Mouse (Mus musculus): ENCODE data around the gene Il2rb. TPM values are rescaled to one million over a fixed set of nuclear protein-coding genes. Genes with fewer than 3 reads are reported as not detected.
A peak's percentile ranks its signal among the peaks of the same experiment; 100 is the strongest.

The Il2rb gene
- polyA plus RNA-seq, 1 experiment from 2014 or later = 0.20 TPM

GRCm38 (mm10) chr15:78533346-78533835 is 38.3 kb upstream of the Il2rb start:
- Histone ChIP-seq H3K4me3 (ENCODE audit: low read depth, low read length) (no peak overlapping the region), H3K4me1 (ENCODE audit: control insufficient read depth, insufficient read depth, low read length) (peaks cover 23% of the 10 kb centered on the region), H3K9me3 (replicated peaks; ENCODE audit: control insufficient read depth, low read length, poor library complexity, severe bottlenecking) (no peaks in the 10 kb centered on the region), H3K9ac (ENCODE audit: low read depth, low read length) (no peak overlapping the region), H3K4me2 (ENCODE audit: low read length) (no peak overlapping the region), H3K27ac (ENCODE audit: low read length) (no peak overlapping the region), H3K27me3 (ENCODE audit: control insufficient read depth, insufficient read depth, low read depth, low read length) (no peaks in the 10 kb centered on the region), H3K36me3 (ENCODE audit: control insufficient read depth, insufficient read depth, low read length) (no peaks in the 10 kb centered on the region)
- WGBS = 80% methylated on average over 10 of the region's 10 CpGs
- no peak for ATAC-seq

DNA sequence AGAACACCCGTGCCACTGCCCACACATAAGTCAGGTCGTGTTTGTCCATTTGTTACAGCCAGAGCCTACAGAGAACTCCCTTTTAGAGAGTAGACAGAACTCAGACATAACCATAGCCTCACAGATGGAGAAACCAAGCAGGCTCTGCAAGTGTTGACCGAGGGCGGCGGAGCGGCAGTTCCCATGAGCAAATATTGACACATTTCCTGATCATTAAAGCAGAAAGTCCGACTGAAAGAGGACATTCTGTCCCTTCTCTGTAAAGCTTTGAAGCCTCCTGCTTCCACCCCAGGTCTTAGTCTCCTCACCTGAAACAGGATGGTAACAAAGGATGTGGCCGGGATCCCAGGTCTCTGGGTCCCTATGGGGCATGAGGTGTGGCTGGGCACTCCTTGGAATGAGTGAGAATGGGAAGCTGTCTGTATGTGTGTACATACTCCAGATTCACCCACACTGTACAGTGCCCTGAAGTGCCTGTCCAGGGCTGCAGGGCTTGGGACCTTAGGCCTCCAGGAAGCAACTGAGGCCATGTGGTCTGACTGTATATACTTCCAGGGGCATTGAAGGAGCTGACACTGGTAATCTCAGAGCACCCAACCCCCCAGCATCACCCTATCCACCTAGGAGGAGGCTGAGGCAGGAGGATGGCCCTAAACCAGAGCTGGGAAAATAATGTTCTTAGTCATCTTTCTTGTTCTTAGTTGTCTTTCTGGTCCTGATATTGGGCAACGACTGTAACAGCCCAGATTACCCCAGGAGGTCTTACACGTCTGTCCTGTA is 37.7 kb upstream of the Il2rb start:
- Histone ChIP-seq H3K9ac (ENCODE audit: low read depth, low read length) (peak overlapping the region; percentile 39), H3K9me3 (replicated peaks; ENCODE audit: control insufficient read depth, low read length, poor library complexity, severe bottlenecking) (no peaks in the 10 kb centered on the region), H3K4me2 (ENCODE audit: low read length) (no peak overlapping the region), H3K36me3 (ENCODE audit: control insufficient read depth, insufficient read depth, low read length) (no peaks in the 10 kb centered on the region), H3K27me3 (ENCODE audit: control insufficient read depth, insufficient read depth, low read depth, low read length) (no peaks in the 10 kb centered on the region), H3K4me1 (ENCODE audit: control insufficient read depth, insufficient read depth, low read length) (peaks cover 23% of the 10 kb centered on the region), H3K27ac (ENCODE audit: low read length) (no peak overlapping the region), H3K4me3 (ENCODE audit: low read depth, low read length) (no peak overlapping the region)
- WGBS = 71% methylated on average over 10 of the region's 10 CpGs
- peak; percentile 9; the same call in 1 of the 2 replicates for ATAC-seq

GRCm38 (mm10) chr15:78531901-78532469 is 36.9 kb upstream of the Il2rb start:
- H3K9ac ChIP-seq (ENCODE audit: low read depth, low read length) = peak overlapping the region; percentile 71
- H3K4me2 ChIP-seq (ENCODE audit: low read length) = peak overlapping the region; percentile 65
- peak overlapping the region; percentile 33 for H3K4me3 ChIP-seq (ENCODE audit: low read depth, low read length)
- H3K9me3 ChIP-seq (replicated peaks; ENCODE audit: control insufficient read depth, low read length, poor library complexity, severe bottlenecking) = no peaks in the 10 kb centered on the region
- H3K4me1 ChIP-seq (ENCODE audit: control insufficient read depth, insufficient read depth, low read length) = peaks cover 23% of the 10 kb centered on the region
- peak overlapping the region; percentile 76 for H3K27ac ChIP-seq (ENCODE audit: low read length)
- no peaks in the 10 kb centered on the region for H3K27me3 ChIP-seq (ENCODE audit: control insufficient read depth, insufficient read depth, low read depth, low read length)
- WGBS = under 1% methylated on average over 25 of the region's 25 CpGs
- peak; percentile 88 for ATAC-seq
- no peaks in the 10 kb centered on the region for H3K36me3 ChIP-seq (ENCODE audit: control insufficient read depth, insufficient read depth, low read length)

- no peaks in the 10 kb centered on the region for H3K27me3 ChIP-seq (ENCODE audit: control insufficient read depth, insufficient read depth, low read depth, low read length)
- ATAC-seq = 0 out of 2 replicates have a peak, but pooled peaks have one; percentile 2
- WGBS = 64% methylated on average over 4 of the region's 4 CpGs
- H3K4me2 ChIP-seq (ENCODE audit: low read length) = peak overlapping the region; percentile 65; the same call in 1 of the 2 replicates
- no peaks in the 10 kb centered on the region for H3K36me3 ChIP-seq (ENCODE audit: control insufficient read depth, insufficient read depth, low read length)
- H3K4me3 ChIP-seq (ENCODE audit: low read depth, low read length) = no peak overlapping the region
- H3K9me3 ChIP-seq (replicated peaks; ENCODE audit: control insufficient read depth, low read length, poor library complexity, severe bottlenecking) = no peaks in the 10 kb centered on the region
- peak overlapping the region; percentile 76; the same call in 1 of the 2 replicates for H3K27ac ChIP-seq (ENCODE audit: low read length)
- H3K4me1 ChIP-seq (ENCODE audit: control insufficient read depth, insufficient read depth, low read length) = peaks cover 23% of the 10 kb centered on the region
- H3K9ac ChIP-seq (ENCODE audit: low read depth, low read length) = peak overlapping the region; percentile 71
Observed at GRCm38 (mm10) chr15:78531451-78531720, 36.3 kb upstream of the Il2rb start.

DNA sequence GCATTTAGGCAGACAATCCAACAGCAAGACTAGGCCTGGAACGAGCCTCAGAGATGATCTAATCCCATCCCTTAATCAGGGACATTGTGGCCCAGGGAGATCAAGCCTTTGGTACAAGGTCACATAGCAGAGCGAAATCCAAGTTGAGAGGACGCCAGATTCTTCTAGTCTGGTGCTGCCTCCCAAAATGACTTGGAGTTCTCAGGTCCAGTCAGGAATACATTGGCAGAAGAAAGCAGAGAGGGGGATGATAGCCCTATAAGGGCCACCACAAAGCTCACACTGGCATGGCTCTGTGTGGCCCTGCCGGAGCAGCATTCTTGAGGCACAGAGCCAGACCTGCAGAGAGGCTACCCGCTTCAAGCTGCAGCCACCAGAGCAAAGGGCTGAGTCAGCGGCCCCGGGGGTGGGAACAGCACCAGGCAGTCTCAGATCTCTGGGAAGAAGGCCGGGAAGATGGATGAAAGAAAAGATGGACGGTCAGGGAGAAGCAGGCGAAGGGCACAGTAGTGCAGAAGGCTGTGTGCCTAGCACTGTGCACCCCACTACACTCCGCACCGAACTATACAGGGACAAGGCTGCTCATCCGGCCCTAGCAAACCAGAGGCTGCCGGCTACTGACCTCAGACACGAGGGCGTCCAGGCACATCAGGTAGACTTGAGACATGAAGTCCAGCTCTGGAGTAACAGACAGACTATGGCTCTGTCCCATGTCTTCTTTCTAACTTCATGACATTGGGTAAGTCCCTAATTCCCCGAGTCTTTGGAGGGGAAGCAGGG is 35.8 kb upstream of the Il2rb start, which contains the start of gene C1qtnf6:
TSS of gene C1qtnf6 (minus strand) at position 746 of the 780 bp plus-strand sequence.
- Histone ChIP-seq H3K9ac (ENCODE audit: low read depth, low read length) (peak within 1 kb of the TSS; percentile 71), H3K4me1 (ENCODE audit: control insufficient read depth, insufficient read depth, low read length) (peaks cover 19% of the 10 kb centered on the region), H3K4me3 (ENCODE audit: low read depth, low read length) (peak within 1 kb of the TSS; percentile 33), H3K4me2 (ENCODE audit: low read length) (peak within 1 kb of the TSS; percentile 65), H3K27ac (ENCODE audit: low read length) (peak within 1 kb of the TSS; percentile 76), H3K9me3 (replicated peaks; ENCODE audit: control insufficient read depth, low read length, poor library complexity, severe bottlenecking) (no peaks in the 10 kb centered on the region), H3K36me3 (ENCODE audit: control insufficient read depth, insufficient read depth, low read length) (no peaks in the 10 kb centered on the region), H3K27me3 (ENCODE audit: control insufficient read depth, insufficient read depth, low read depth, low read length) (no peaks in the 10 kb centered on the region)
- no peak for ATAC-seq
- WGBS = 72% methylated on average over 17 of the region's 17 CpGs

DNA sequence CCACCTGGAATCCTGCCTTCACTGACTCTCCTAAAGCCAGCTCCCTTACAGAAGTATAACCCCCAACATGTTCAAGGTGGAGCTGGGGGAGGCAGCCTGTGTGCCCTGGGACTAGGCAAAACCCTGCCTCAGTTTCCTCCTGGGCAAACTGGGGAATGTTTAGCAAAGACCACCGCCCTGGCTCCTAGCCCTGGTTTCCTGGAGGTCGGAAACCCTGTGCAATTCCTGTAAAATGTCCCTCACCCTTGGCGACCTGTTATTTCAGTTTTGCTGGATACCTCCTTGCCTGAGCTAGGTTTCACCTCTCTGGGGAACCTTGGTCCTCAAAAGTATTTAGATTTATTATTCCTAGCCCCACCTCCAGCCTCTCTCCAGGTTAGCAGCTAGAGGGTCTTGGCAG is 35.1 kb upstream of the Il2rb start:
- Histone ChIP-seq H3K4me3 (ENCODE audit: low read depth, low read length) (no peak overlapping the region), H3K27me3 (ENCODE audit: control insufficient read depth, insufficient read depth, low read depth, low read length) (no peaks in the 10 kb centered on the region), H3K27ac (ENCODE audit: low read length) (no peak overlapping the region), H3K9ac (ENCODE audit: low read depth, low read length) (peak overlapping the region; percentile 61), H3K9me3 (replicated peaks; ENCODE audit: control insufficient read depth, low read length, poor library complexity, severe bottlenecking) (no peaks in the 10 kb centered on the region), H3K36me3 (ENCODE audit: control insufficient read depth, insufficient read depth, low read length) (no peaks in the 10 kb centered on the region), H3K4me1 (ENCODE audit: control insufficient read depth, insufficient read depth, low read length) (peaks cover 15% of the 10 kb centered on the region), H3K4me2 (ENCODE audit: low read length) (peak overlapping the region; percentile 58)
- no peak for ATAC-seq
- WGBS = 76% methylated on average over 3 of the region's 3 CpGs

- H3K4me3 ChIP-seq (ENCODE audit: low read depth, low read length) = peak overlapping the region; percentile 29
- 1% methylated on average over 13 of the region's 15 CpGs for WGBS
- peak overlapping the region; percentile 58 for H3K4me2 ChIP-seq (ENCODE audit: low read length)
- no peak for ATAC-seq
- H3K27ac ChIP-seq (ENCODE audit: low read length) = 0 out of 2 replicates have a peak overlapping the region, but pooled peaks have one; percentile 5
- H3K9ac ChIP-seq (ENCODE audit: low read depth, low read length) = peak overlapping the region; percentile 61
- no peaks in the 10 kb centered on the region for H3K27me3 ChIP-seq (ENCODE audit: control insufficient read depth, insufficient read depth, low read depth, low read length)
- H3K9me3 ChIP-seq (replicated peaks; ENCODE audit: control insufficient read depth, low read length, poor library complexity, severe bottlenecking) = no peaks in the 10 kb centered on the region
- peaks cover 15% of the 10 kb centered on the region for H3K4me1 ChIP-seq (ENCODE audit: control insufficient read depth, insufficient read depth, low read length)
- H3K36me3 ChIP-seq (ENCODE audit: control insufficient read depth, insufficient read depth, low read length) = no peaks in the 10 kb centered on the region
Observed at GRCm38 (mm10) chr15:78529428-78529990, 34.4 kb upstream of the Il2rb start.

DNA sequence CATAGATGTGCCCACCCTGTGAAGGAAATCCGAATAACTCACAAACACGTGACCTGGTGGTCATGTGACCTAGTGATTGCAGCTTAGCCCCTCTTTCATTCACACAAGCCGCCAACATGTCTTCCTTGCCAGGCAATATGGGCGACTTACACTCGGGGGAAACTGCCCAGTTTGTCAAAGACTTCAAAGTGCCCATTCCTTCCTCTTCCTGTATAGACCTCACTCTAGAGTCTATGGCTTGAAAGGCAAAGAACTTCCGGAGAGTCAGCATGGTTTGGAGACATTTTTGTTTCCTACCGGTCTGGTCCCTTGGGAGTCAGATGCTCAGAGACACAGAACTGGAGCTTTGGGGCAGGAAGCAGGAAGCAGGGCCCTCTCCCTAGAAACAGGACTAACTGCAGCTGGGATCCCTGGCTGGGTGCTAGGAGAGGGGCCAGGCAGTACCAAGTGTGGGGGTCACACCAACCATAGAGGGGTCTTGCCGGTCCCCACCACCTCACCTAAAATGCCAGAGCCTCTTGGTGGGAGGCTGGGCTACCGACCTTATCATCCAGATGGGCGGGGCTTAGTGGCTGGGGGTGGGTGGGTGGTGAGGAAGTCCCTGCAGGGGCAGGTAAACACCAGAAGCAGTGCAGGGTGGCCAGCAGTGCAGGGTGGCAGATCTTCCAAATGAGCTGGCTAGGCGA is 33.8 kb upstream of the Il2rb start:
- Histone ChIP-seq H3K9me3 (replicated peaks; ENCODE audit: control insufficient read depth, low read length, poor library complexity, severe bottlenecking) (no peaks in the 10 kb centered on the region), H3K9ac (ENCODE audit: low read depth, low read length) (peak overlapping the region; percentile 61; the same call in 1 of the 2 replicates), H3K27ac (ENCODE audit: low read length) (no peak overlapping the region), H3K4me2 (ENCODE audit: low read length) (peak overlapping the region; percentile 58), H3K27me3 (ENCODE audit: control insufficient read depth, insufficient read depth, low read depth, low read length) (no peaks in the 10 kb centered on the region), H3K4me1 (ENCODE audit: control insufficient read depth, insufficient read depth, low read length) (peaks cover 15% of the 10 kb centered on the region), H3K4me3 (ENCODE audit: low read depth, low read length) (peak overlapping the region; percentile 29; the same call in 1 of the 2 replicates), H3K36me3 (ENCODE audit: control insufficient read depth, insufficient read depth, low read length) (no peaks in the 10 kb centered on the region)
- 56% methylated on average over 11 of the region's 11 CpGs for WGBS
- ATAC-seq = no peak
